Mouse (Mus musculus): ENCODE measurements around the gene Erbb2. TPM values are rescaled to one million over a fixed set of nuclear protein-coding genes. Genes with fewer than 3 reads are reported as not detected.

The Erbb2 gene
- polyA plus RNA-seq, 2 experiments, result 51.1 to 73.6 TPM

DNA sequence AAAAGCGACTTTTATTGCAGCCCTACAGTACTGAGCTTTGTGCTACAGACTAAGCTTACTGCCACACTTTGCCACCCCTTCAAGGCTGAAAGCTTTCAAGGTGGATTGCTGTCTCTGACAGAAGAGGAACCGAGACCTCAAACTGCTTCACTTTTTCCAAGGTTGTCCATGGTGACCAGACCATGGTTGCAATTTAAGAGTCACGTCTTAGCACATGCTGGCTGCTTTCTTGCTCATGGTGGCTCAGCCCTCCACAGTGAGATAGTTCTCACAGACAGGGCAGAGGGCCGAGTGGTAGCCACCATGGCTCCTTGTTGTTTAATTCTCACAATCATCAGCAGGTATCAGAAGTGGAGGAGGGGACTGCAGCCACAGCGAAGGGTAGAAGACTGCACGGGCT, 58.5 kb downstream of the Erbb2 start:
- 77% methylated on average over 6 of the region's 6 CpGs for WGBS
- no peak overlapping the region for H3K4me3 ChIP-seq (replicated peaks; ENCODE audit: low read length)
- no peak overlapping the region for H3K9ac ChIP-seq (ENCODE audit: low read depth, low read length, severe bottlenecking)
- no peak for ATAC-seq (ENCODE audit: low FRiP score, low read depth)
- TF ChIP-seq POLR2A (IDR thresholded peaks at IDR 0.05; ENCODE audit: borderline replicate concordance, extremely low read depth, insufficient read depth, insufficient read length), result no peak
- H3K36me3 ChIP-seq (ENCODE audit: control insufficient read depth, insufficient read depth, low read length), result no peaks in the 10 kb centered on the region
- DNase-seq (ENCODE audit: low spot score), result no peak
- no peaks in the 10 kb centered on the region for H3K27me3 ChIP-seq (ENCODE audit: control insufficient read depth, insufficient read depth, low read length)
- H3K27ac ChIP-seq (replicated peaks; ENCODE audit: low read depth, low read length), result no peak overlapping the region
- no peaks in the 10 kb centered on the region for H3K9me3 ChIP-seq (ENCODE audit: control insufficient read depth, low read length)
- H3K4me2 ChIP-seq (replicated peaks; ENCODE audit: low read depth, low read length, severe bottlenecking), result no peak overlapping the region
- no peaks in the 10 kb centered on the region for H3K4me1 ChIP-seq (ENCODE audit: control insufficient read depth, insufficient read depth, low read length)

DNA sequence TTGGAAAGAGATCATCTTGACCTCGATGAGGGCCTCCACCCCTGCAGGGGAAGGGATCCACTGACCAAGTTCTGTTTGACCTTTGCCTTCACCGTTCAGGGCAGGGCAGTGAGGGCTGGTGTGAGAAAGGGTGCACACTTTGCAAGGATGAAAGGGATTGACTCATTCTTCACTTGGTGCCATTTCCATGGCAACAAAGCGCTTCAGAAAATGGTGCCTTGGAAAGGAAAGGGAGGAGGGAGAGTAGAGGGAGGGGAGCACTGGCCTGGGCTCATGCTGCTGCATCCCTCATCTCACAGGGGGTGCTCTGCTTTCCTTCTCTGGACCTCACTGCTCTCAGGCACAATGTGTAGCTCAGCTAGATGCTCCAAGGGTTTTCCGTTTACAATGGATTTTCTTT, 60.4 kb downstream of the Erbb2 start:
- DNase-seq (ENCODE audit: low spot score), result no peak
- Histone ChIP-seq H3K4me1 (ENCODE audit: control insufficient read depth, insufficient read depth, low read length) (no peaks in the 10 kb centered on the region), H3K4me2 (replicated peaks; ENCODE audit: low read depth, low read length, severe bottlenecking) (no peak overlapping the region), H3K27me3 (ENCODE audit: control insufficient read depth, insufficient read depth, low read length) (no peaks in the 10 kb centered on the region), H3K27ac (replicated peaks; ENCODE audit: low read depth, low read length) (no peak overlapping the region), H3K36me3 (ENCODE audit: control insufficient read depth, insufficient read depth, low read length) (no peaks in the 10 kb centered on the region), H3K4me3 (replicated peaks; ENCODE audit: low read length) (no peak overlapping the region), H3K9ac (ENCODE audit: low read depth, low read length, severe bottlenecking) (no peak overlapping the region), H3K9me3 (ENCODE audit: control insufficient read depth, low read length) (no peaks in the 10 kb centered on the region)
- WGBS, result 64% methylated on average over 4 of the region's 4 CpGs
- ATAC-seq (ENCODE audit: low FRiP score, low read depth), result no peak
- TF ChIP-seq POLR2A (IDR thresholded peaks at IDR 0.05; ENCODE audit: borderline replicate concordance, extremely low read depth, insufficient read depth, insufficient read length), result no peak

GRCm38 (mm10) chr11:98473916-98474479, 61.7 kb downstream of the Erbb2 start:
- Histone ChIP-seq H3K27ac (replicated peaks; ENCODE audit: low read depth, low read length) (no peak overlapping the region), H3K9me3 (ENCODE audit: control insufficient read depth, low read length) (no peaks in the 10 kb centered on the region), H3K4me2 (replicated peaks; ENCODE audit: low read depth, low read length, severe bottlenecking) (no peak overlapping the region), H3K36me3 (ENCODE audit: control insufficient read depth, insufficient read depth, low read length) (no peaks in the 10 kb centered on the region), H3K4me1 (ENCODE audit: control insufficient read depth, insufficient read depth, low read length) (no peaks in the 10 kb centered on the region), H3K27me3 (ENCODE audit: control insufficient read depth, insufficient read depth, low read length) (no peaks in the 10 kb centered on the region), H3K4me3 (replicated peaks; ENCODE audit: low read length) (no peak overlapping the region), H3K9ac (ENCODE audit: low read depth, low read length, severe bottlenecking) (no peak overlapping the region)
- DNase-seq (ENCODE audit: low spot score) (no peak), ATAC-seq (ENCODE audit: low FRiP score, low read depth) (no peak)
- no peak for TF ChIP-seq POLR2A (IDR thresholded peaks at IDR 0.05; ENCODE audit: borderline replicate concordance, extremely low read depth, insufficient read depth, insufficient read length)
- 51% methylated on average over 8 of the region's 8 CpGs for WGBS

DNA sequence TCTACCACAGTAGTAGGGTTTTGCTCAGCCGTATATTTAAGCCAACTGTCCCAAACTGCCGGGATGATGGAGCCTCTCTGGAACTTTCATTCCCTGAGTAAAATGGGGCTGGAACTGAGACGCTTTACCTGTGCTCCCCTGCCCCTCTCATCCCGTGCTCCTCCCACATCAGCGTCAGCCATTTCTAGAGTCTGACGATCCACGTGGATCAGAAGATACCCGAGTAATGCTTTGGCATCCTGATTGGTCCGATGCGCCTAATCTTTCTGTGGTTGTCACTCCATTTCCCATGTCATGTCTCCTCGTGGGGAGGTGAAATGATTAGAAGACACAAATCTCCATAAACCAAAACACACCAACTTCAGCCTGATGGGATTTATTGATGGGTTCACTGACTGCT, 62.7 kb downstream of the Erbb2 start:
- ATAC-seq (ENCODE audit: low FRiP score, low read depth) (no peak), DNase-seq (ENCODE audit: low spot score) (no peak)
- WGBS, result 89% methylated on average over 11 of the region's 11 CpGs
- Histone ChIP-seq H3K4me3 (replicated peaks; ENCODE audit: low read length) (no peak overlapping the region), H3K27me3 (ENCODE audit: control insufficient read depth, insufficient read depth, low read length) (no peaks in the 10 kb centered on the region), H3K9ac (ENCODE audit: low read depth, low read length, severe bottlenecking) (no peak overlapping the region), H3K4me1 (ENCODE audit: control insufficient read depth, insufficient read depth, low read length) (no peaks in the 10 kb centered on the region), H3K4me2 (replicated peaks; ENCODE audit: low read depth, low read length, severe bottlenecking) (no peak overlapping the region), H3K27ac (replicated peaks; ENCODE audit: low read depth, low read length) (no peak overlapping the region), H3K36me3 (ENCODE audit: control insufficient read depth, insufficient read depth, low read length) (no peaks in the 10 kb centered on the region), H3K9me3 (ENCODE audit: control insufficient read depth, low read length) (no peaks in the 10 kb centered on the region)
- no peak for TF ChIP-seq POLR2A (IDR thresholded peaks at IDR 0.05; ENCODE audit: borderline replicate concordance, extremely low read depth, insufficient read depth, insufficient read length)

DNA sequence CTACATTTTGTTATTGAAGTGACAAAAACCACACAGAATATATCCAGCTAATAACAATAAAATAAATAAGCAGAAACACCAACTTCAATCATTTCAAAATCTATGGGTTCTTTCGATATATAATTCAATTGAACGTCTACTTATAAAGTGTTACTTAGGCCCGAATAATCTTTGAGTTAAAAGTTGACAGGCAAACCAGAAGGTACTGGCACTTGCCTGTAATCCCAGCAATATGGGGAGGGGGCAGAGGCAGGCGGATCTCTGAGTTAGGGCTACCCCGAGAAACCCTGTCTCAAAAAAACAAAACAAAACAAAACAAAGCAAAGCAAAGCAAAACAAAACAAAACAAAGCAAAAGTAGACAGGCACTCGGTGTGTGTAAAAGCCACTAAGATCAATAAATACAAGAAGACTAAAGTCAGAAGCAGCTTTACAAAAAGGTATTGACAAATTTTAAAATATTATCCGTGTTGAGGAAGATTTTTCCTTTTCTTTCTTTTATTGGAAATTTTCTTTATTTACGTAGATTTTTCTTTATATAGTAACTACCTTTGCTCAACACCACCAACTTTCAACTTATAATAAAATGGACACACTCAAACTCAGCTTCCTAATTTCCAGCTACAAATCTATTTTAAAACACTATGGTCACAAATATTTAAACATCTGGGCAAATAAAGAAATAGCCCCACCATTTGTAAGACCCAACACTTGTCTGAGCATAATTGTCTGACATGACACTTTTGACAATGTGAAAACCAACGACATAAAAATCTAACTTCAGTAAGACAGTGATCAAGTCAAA, 63.6 kb downstream of the Erbb2 start:
- Histone ChIP-seq H3K4me3 (replicated peaks; ENCODE audit: low read length) (no peak overlapping the region), H3K27ac (replicated peaks; ENCODE audit: low read depth, low read length) (no peak overlapping the region), H3K9me3 (ENCODE audit: control insufficient read depth, low read length) (no peaks in the 10 kb centered on the region), H3K27me3 (ENCODE audit: control insufficient read depth, insufficient read depth, low read length) (no peaks in the 10 kb centered on the region), H3K36me3 (ENCODE audit: control insufficient read depth, insufficient read depth, low read length) (no peaks in the 10 kb centered on the region), H3K4me2 (replicated peaks; ENCODE audit: low read depth, low read length, severe bottlenecking) (no peak overlapping the region), H3K4me1 (ENCODE audit: control insufficient read depth, insufficient read depth, low read length) (no peaks in the 10 kb centered on the region), H3K9ac (ENCODE audit: low read depth, low read length, severe bottlenecking) (no peak overlapping the region)
- WGBS, result 91% methylated on average over 9 of the region's 9 CpGs
- ATAC-seq (ENCODE audit: low FRiP score, low read depth) (no peak), DNase-seq (ENCODE audit: low spot score) (no peak)
- TF ChIP-seq POLR2A (IDR thresholded peaks at IDR 0.05; ENCODE audit: borderline replicate concordance, extremely low read depth, insufficient read depth, insufficient read length), result no peak
